Mouse (Mus musculus) neural tube, embryonic 11.5 days (tissue): ENCODE measurements at regions not wholly inside any gene's neighbourhood (a gene's known extent, or its start where the extent isn't known, plus 50 kb on each side); places are given as distances from the start of the nearest gene placed in this dataset.

Source experiments
- ATAC-seq: fragments of 200-750 bp; cut with Nextera tagmentation; 2 replicates; pipeline ENCODE4 v1.8.0; 2017; ENCODE audit warnings: moderate number of reproducible peaks, mild to moderate bottlenecking, moderate TSS enrichment, moderate library complexity; ENCODE audit not compliant: insufficient read depth, low FRiP score, low TSS enrichment
- DNase-seq: peaks from one replicate; pipeline ENCODE4 v3.0.0-alpha.2; 2015; ENCODE audit warnings: low spot score
- H3K27ac ChIP-seq: fragments of 300-500 bp; sonication (generic); 2 replicates; pipeline ENCODE4 v1.5.1; 2014; ENCODE audit warnings: low read depth, mild to moderate bottlenecking, low read length
- H3K27me3 ChIP-seq: fragments of 300-500 bp; sonication (generic); 2 replicates; pipeline ENCODE4 v1.6.1; 2014; ENCODE audit warnings: mild to moderate bottlenecking, low read length, mixed read lengths; ENCODE audit not compliant: control insufficient read depth, insufficient read depth
- H3K36me3 ChIP-seq: fragments of 300-500 bp; sonication (generic); 2 replicates; pipeline ENCODE4 v1.6.1; 2014; ENCODE audit warnings: mild to moderate bottlenecking, low read length, moderate library complexity, mixed read lengths; ENCODE audit not compliant: control insufficient read depth, insufficient read depth
- H3K4me1 ChIP-seq: fragments of 300-500 bp; sonication (generic); 2 replicates; pipeline ENCODE4 v1.6.1; 2014; ENCODE audit warnings: low read length, mixed read lengths; ENCODE audit not compliant: control insufficient read depth, insufficient read depth
- H3K4me2 ChIP-seq: fragments of 300-500 bp; sonication (generic); 2 replicates; pipeline ENCODE4 v1.6.1; 2014; ENCODE audit warnings: low read depth, mild to moderate bottlenecking, moderate library complexity
- H3K4me3 ChIP-seq: fragments of 300-500 bp; sonication (generic); 2 replicates; pipeline ENCODE4 v1.5.1; 2014; ENCODE audit warnings: low read depth, low read length
- H3K9ac ChIP-seq: fragments of 300-500 bp; sonication (generic); 2 replicates; pipeline ENCODE4 v1.6.1; 2014; ENCODE audit warnings: mild to moderate bottlenecking, low read length
- H3K9me3 ChIP-seq: fragments of 300-500 bp; sonication (generic); 2 replicates; pipeline ENCODE4 v1.6.1; 2016; ENCODE audit warnings: low read length; ENCODE audit not compliant: control insufficient read depth
- WGBS: fragments of 180-500 bp; shearing (Covaris S2); extraction: QIAGEN DNeasy Blood & Tissue Kit; methylation state at CpG from one replicate; pipeline ENCODE4 v1.1.7; 2014; 5-methylcytosine and 5-hydroxymethylcytosine counted together

- no peaks in the 10 kb centered on the region for H3K9me3 ChIP-seq
- no peak overlapping the region for H3K4me3 ChIP-seq
- no peak overlapping the region for H3K4me2 ChIP-seq
- ATAC-seq (no peak), DNase-seq (no peak)
- no peaks in the 10 kb centered on the region for H3K4me1 ChIP-seq
- H3K9ac ChIP-seq, result no peak overlapping the region
- H3K27me3 ChIP-seq, result no peaks in the 10 kb centered on the region
- H3K36me3 ChIP-seq, result no peaks in the 10 kb centered on the region
- whole genome bisulfite sequencing, result 91% methylated on average over 4 of the region's 4 CpGs
- H3K27ac ChIP-seq, result no peak overlapping the region
Measured at GRCm38 (mm10) chr3:102386091-102386490, 83.6 kb upstream of the Ngf start.

- no peaks in the 10 kb centered on the region for H3K36me3 ChIP-seq
- no peaks in the 10 kb centered on the region for H3K9me3 ChIP-seq
- no peak overlapping the region for H3K27ac ChIP-seq
- ATAC-seq (no peak), DNase-seq (no peak)
- H3K9ac ChIP-seq, result no peak overlapping the region
- WGBS, result 83% methylated on average over 2 of the region's 2 CpGs
- H3K4me3 ChIP-seq, result no peak overlapping the region
- H3K27me3 ChIP-seq, result no peaks in the 10 kb centered on the region
- no peaks in the 10 kb centered on the region for H3K4me1 ChIP-seq
- no peak overlapping the region for H3K4me2 ChIP-seq
Measured at GRCm38 (mm10) chr3:102384596-102384995, 85.1 kb upstream of the Ngf start.

GRCm38 (mm10) chr3:102383671-102384070 is 86.0 kb upstream of the Ngf start:
- no peaks in the 10 kb centered on the region for H3K27me3 ChIP-seq
- no peaks in the 10 kb centered on the region for H3K36me3 ChIP-seq
- H3K9ac ChIP-seq, result no peak overlapping the region

DNA sequence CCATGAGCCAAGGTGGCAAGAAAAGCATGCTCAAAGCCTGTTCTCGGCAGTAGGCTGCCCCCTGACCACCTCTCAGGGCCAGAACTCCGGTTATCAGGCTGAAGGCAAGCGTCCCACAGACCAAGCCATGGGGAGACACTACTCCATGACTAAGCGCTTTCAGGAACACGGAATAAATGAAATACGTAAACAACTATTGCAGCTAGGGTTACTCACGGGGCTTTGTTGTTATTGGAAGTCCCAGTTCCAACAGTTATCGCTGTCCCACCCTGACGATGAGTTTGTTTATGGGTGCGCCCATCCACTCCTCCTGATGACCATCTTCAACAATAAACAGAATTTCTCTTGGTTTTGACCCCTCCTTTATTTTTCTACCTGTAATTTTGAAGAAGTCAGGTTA is 88.0 kb upstream of the Ngf start:
- ATAC-seq, result no peak
- no peaks in the 10 kb centered on the region for H3K27me3 ChIP-seq

More at GRCm38 (mm10) chr3:102383671-102384070, 86.0 kb upstream of the Ngf start:
- H3K27ac ChIP-seq, result no peak overlapping the region
- H3K9me3 ChIP-seq, result no peaks in the 10 kb centered on the region
- H3K4me3 ChIP-seq, result no peak overlapping the region
- no peak overlapping the region for H3K4me2 ChIP-seq
- ATAC-seq, result no peak
- no peaks in the 10 kb centered on the region for H3K4me1 ChIP-seq
- DNase-seq, result no peak
- WGBS, result 74% methylated on average over 8 of the region's 8 CpGs

GRCm38 (mm10) chr3:102374381-102375060 is 95.2 kb upstream of the Ngf start:
- Histone ChIP-seq H3K9me3 (no peaks in the 10 kb centered on the region), H3K27me3 (no peaks in the 10 kb centered on the region), H3K9ac (no peak overlapping the region), H3K4me1 (no peaks in the 10 kb centered on the region), H3K4me2 (no peak overlapping the region), H3K4me3 (no peak overlapping the region), H3K36me3 (no peaks in the 10 kb centered on the region), H3K27ac (no peak overlapping the region)
- WGBS, result 84% methylated on average over 5 of the region's 5 CpGs
- DNase-seq, result no peak
- no peak for ATAC-seq

More for the DNA sequence above, 88.0 kb upstream of the Ngf start:
- no peak overlapping the region for H3K9ac ChIP-seq
- H3K27ac ChIP-seq, result no peak overlapping the region
- H3K4me1 ChIP-seq, result no peaks in the 10 kb centered on the region
- H3K9me3 ChIP-seq, result no peaks in the 10 kb centered on the region
- no peaks in the 10 kb centered on the region for H3K36me3 ChIP-seq
- H3K4me2 ChIP-seq, result no peak overlapping the region
- no peak overlapping the region for H3K4me3 ChIP-seq
- DNase-seq, result no peak
- WGBS, result 93% methylated on average over 10 of the region's 10 CpGs

DNA sequence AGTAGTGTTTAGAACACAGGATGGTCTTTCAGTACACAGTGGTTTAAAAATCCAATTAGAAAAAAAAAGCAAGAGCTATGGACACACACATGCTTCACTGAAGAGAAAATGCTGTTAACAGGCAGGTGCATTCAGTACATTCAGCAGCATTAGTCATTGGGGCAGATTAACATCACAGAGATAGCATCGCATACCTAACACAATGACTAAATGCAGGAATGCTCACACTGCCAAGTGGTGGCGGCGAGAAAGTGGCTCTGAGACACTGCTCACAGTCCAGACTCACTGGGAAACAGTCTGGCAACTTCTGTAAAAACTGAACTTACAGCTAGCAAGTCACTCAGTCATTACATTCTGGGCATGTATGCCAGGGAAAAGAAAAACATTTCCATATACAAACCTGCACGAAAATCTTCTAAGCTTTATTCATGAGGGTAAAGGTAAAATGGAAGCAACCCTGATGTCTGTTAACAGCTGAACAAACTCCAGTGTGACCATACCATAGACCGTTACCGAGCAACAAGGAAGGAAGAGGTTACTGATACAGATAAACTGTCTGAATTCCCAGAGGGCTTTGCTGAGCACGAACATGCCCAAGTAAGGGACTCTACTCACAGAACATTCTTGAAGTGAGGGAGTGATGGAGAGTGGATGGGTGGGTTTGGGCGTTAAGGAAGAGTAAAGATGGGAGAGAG is 97.4 kb upstream of the Ngf start:
- ATAC-seq, result no peak

GRCm38 (mm10) chr3:102366188-102366587 is 103.5 kb upstream of the Ngf start:
- WGBS, result 64% methylated on average over 6 of the region's 6 CpGs

More for the DNA sequence above, 97.4 kb upstream of the Ngf start:
- no peak overlapping the region for H3K4me2 ChIP-seq
- WGBS, result 83% methylated on average over 8 of the region's 8 CpGs
- no peaks in the 10 kb centered on the region for H3K9me3 ChIP-seq
- no peak overlapping the region for H3K9ac ChIP-seq
- H3K27me3 ChIP-seq, result no peaks in the 10 kb centered on the region
- H3K36me3 ChIP-seq, result no peaks in the 10 kb centered on the region
- H3K27ac ChIP-seq, result no peak overlapping the region
- no peak for DNase-seq
- H3K4me1 ChIP-seq, result no peaks in the 10 kb centered on the region
- no peak overlapping the region for H3K4me3 ChIP-seq

DNA sequence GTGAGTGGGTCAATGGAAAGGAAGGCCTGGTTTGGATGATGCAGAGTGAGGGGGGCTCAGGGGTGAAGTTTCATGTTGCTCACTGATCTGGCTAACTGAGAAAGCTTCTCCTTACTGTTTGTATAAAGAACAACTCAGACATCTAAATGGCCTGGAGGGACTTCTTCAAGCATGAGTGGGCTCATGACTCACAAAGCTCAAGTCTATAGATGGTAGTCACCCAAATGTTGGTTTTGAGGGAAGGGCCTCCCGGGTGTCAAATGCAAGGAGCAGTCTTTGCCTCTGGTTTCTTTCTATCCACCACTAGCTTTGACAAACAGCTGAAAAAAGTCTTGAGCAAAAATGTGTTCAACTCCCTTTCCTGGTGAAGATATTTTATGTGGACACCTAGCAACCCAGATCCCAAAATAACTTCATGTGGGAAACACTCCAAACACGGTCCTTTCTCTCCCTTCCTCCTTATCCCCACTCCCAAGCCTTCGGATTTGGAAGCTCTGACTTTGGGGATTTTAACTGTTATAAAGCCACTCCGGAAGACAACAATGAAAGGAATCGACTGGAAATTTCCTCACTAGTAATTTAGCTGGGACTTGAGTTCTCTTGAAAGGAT is 105.3 kb upstream of the Ngf start:
- no peak for DNase-seq
- Histone ChIP-seq H3K9me3 (no peaks in the 10 kb centered on the region), H3K9ac (no peak overlapping the region), H3K4me2 (no peak overlapping the region), H3K36me3 (no peaks in the 10 kb centered on the region), H3K4me3 (no peak overlapping the region), H3K27me3 (peaks cover 26% of the 10 kb centered on the region), H3K27ac (no peak overlapping the region), H3K4me1 (no peaks in the 10 kb centered on the region)
- 91% methylated on average over 5 of the region's 5 CpGs for WGBS
- ATAC-seq, result no peak

More at GRCm38 (mm10) chr3:102366188-102366587, 103.5 kb upstream of the Ngf start:
- Histone ChIP-seq H3K4me3 (no peak overlapping the region), H3K9ac (no peak overlapping the region), H3K27ac (no peak overlapping the region), H3K9me3 (no peaks in the 10 kb centered on the region), H3K4me2 (no peak overlapping the region), H3K36me3 (no peaks in the 10 kb centered on the region), H3K4me1 (no peaks in the 10 kb centered on the region), H3K27me3 (peaks cover 10% of the 10 kb centered on the region; the same call in 1 of the 2 replicates)
- ATAC-seq, result no peak
- no peak for DNase-seq
